Mouse (Mus musculus): ENCODE results near the gene Rrm1.

- no peak for TF ChIP-seq CTCF (IDR thresholded peaks at IDR 0.05; ENCODE audit: low read depth)
- no peak for TF ChIP-seq EP300 (IDR thresholded peaks at IDR 0.05; ENCODE audit: low read depth)
Measured at GRCm38 (mm10) chr7:102509726-102510125, 68.2 kb downstream of the Rrm1 start.
